Mouse (Mus musculus): Measurements from ENCODE around the gene Gipc2.

The Gipc2 gene

GRCm38 (mm10) chr3:152122720-152123119 lies 43.3 kb downstream of the Gipc2 start:
- in situ Hi-C loops (cut with MboI; ENCODE audit: unreplicated experiment in 2 of 2), result loop anchor here (25.0 kb wide), 3 partner anchors 115 to 1540 kb away; no protein-coding TSS in a partner anchor

GRCm38 (mm10) chr3:152122101-152122500 lies 43.9 kb downstream of the Gipc2 start:
- in situ Hi-C loops (cut with MboI; ENCODE audit: unreplicated experiment in 2 of 2), result loop anchor here (25.0 kb wide), 3 partner anchors 115 to 1540 kb away; no protein-coding TSS in a partner anchor

GRCm38 (mm10) chr3:152121169-152122009 lies 44.6 kb downstream of the Gipc2 start:
- in situ Hi-C loops (cut with MboI; ENCODE audit: unreplicated experiment in 2 of 2), result loop anchor here (25.0 kb wide), 3 partner anchors 116 to 1541 kb away; no protein-coding TSS in a partner anchor

GRCm38 (mm10) chr3:152119987-152120386 lies 46.0 kb downstream of the Gipc2 start:
- in situ Hi-C loops (cut with MboI; ENCODE audit: unreplicated experiment in 2 of 2), result loop anchor here (10.0 to 25.0 kb wide), 4 partner anchors 117 to 1542 kb away; no protein-coding TSS in a partner anchor

- in situ Hi-C loops (cut with MboI; ENCODE audit: unreplicated experiment in 2 of 2), result loop anchor here (10.0 to 25.0 kb wide), 4 partner anchors 119 to 1544 kb away; no protein-coding TSS in a partner anchor
Observed at GRCm38 (mm10) chr3:152117941-152118340, 48.1 kb downstream of the Gipc2 start.

- in situ Hi-C loops (cut with MboI; ENCODE audit: unreplicated experiment in 2 of 2), result loop anchor here (10.0 to 25.0 kb wide), 4 partner anchors 121 to 1546 kb away; no protein-coding TSS in a partner anchor
Observed at GRCm38 (mm10) chr3:152116140-152116539, 49.9 kb downstream of the Gipc2 start.

GRCm38 (mm10) chr3:152114786-152115185 lies 51.2 kb downstream of the Gipc2 start:
- in situ Hi-C loops (cut with MboI; ENCODE audit: unreplicated experiment in 2 of 2), result loop anchor here (5.0 to 25.0 kb wide), 5 partner anchors 123 to 1548 kb away; no protein-coding TSS in a partner anchor

GRCm38 (mm10) chr3:152114222-152114621 lies 51.8 kb downstream of the Gipc2 start:
- in situ Hi-C loops (cut with MboI; ENCODE audit: unreplicated experiment in 2 of 2), result loop anchor here (5.0 to 25.0 kb wide), 5 partner anchors 123 to 1548 kb away; no protein-coding TSS in a partner anchor

GRCm38 (mm10) chr3:152113496-152113895 lies 52.5 kb downstream of the Gipc2 start:
- in situ Hi-C loops (cut with MboI; ENCODE audit: unreplicated experiment in 2 of 2), result loop anchor here (5.0 to 25.0 kb wide), 5 partner anchors 124 to 1549 kb away; no protein-coding TSS in a partner anchor

GRCm38 (mm10) chr3:152112664-152113063 lies 53.4 kb downstream of the Gipc2 start:
- in situ Hi-C loops (cut with MboI; ENCODE audit: unreplicated experiment in 2 of 2), result loop anchor here (5.0 to 25.0 kb wide), 5 partner anchors 125 to 1550 kb away; no protein-coding TSS in a partner anchor

GRCm38 (mm10) chr3:152111482-152111881 lies 54.5 kb downstream of the Gipc2 start:
- in situ Hi-C loops (cut with MboI; ENCODE audit: unreplicated experiment in 2 of 2), result loop anchor here (5.0 to 25.0 kb wide), 5 partner anchors 126 to 1551 kb away; no protein-coding TSS in a partner anchor

- in situ Hi-C loops (cut with MboI; ENCODE audit: unreplicated experiment in 2 of 2), result loop anchor here (5.0 to 25.0 kb wide), 5 partner anchors 126 to 1551 kb away; no protein-coding TSS in a partner anchor
Observed at GRCm38 (mm10) chr3:152111081-152111480, 54.9 kb downstream of the Gipc2 start.

GRCm38 (mm10) chr3:152109260-152109587 lies 56.8 kb downstream of the Gipc2 start:
- in situ Hi-C loops (cut with MboI; ENCODE audit: unreplicated experiment in 2 of 2), result loop anchor here (10.0 to 25.0 kb wide), 4 partner anchors 128 to 1553 kb away; no protein-coding TSS in a partner anchor

- in situ Hi-C loops (cut with MboI; ENCODE audit: unreplicated experiment in 2 of 2), result loop anchor here (10.0 to 25.0 kb wide), 4 partner anchors 129 to 1554 kb away; no protein-coding TSS in a partner anchor
Observed at GRCm38 (mm10) chr3:152108560-152109259, 57.3 kb downstream of the Gipc2 start.

GRCm38 (mm10) chr3:152108003-152108395 lies 58.0 kb downstream of the Gipc2 start:
- in situ Hi-C loops (cut with MboI; ENCODE audit: unreplicated experiment in 2 of 2), result loop anchor here (10.0 to 25.0 kb wide), 4 partner anchors 129 to 1554 kb away; no protein-coding TSS in a partner anchor

GRCm38 (mm10) chr3:152107149-152108002 lies 58.7 kb downstream of the Gipc2 start:
- in situ Hi-C loops (cut with MboI; ENCODE audit: unreplicated experiment in 2 of 2), result loop anchor here (10.0 to 25.0 kb wide), 4 partner anchors 130 to 1555 kb away; no protein-coding TSS in a partner anchor

- in situ Hi-C loops (cut with MboI; ENCODE audit: unreplicated experiment in 2 of 2), result loop anchor here (10.0 to 25.0 kb wide), 4 partner anchors 131 to 1556 kb away; no protein-coding TSS in a partner anchor
Observed at GRCm38 (mm10) chr3:152106225-152107148, 59.5 kb downstream of the Gipc2 start.

- in situ Hi-C loops (cut with MboI; ENCODE audit: unreplicated experiment in 2 of 2), result loop anchor here (10.0 to 25.0 kb wide), 4 partner anchors 132 to 1557 kb away; no protein-coding TSS in a partner anchor
Observed at GRCm38 (mm10) chr3:152105341-152105740, 60.7 kb downstream of the Gipc2 start.

All from v-Abl transformed pro-B cells (cell line).